Mouse (Mus musculus): ENCODE measurements around the gene Phrf1. TPM values are rescaled to one million over a fixed set of nuclear protein-coding genes. Genes with fewer than 3 reads are reported as not detected.

Gene Phrf1
- polyA plus RNA-seq, 1 experiment from 2014 or later: 96.1 TPM

GRCm38 (mm10) chr7:141294479-141294878 lies 65.9 kb downstream of the Phrf1 start:
- peaks cover 7% of the 10 kb centered on the region; the same call in 1 of the 2 replicates for H3K36me3 ChIP-seq (ENCODE audit: control insufficient read depth, insufficient read depth)
- peak overlapping the region; percentile 62 for H3K4me2 ChIP-seq (ENCODE audit: low read length)
- 6% methylated on average over 22 of the region's 22 CpGs for WGBS
- H3K9me3 ChIP-seq (ENCODE audit: control insufficient read depth, low read length): no peaks in the 10 kb centered on the region
- peaks cover 20% of the 10 kb centered on the region for H3K4me1 ChIP-seq (replicated peaks; ENCODE audit: control insufficient read depth, insufficient read depth, low read length)
- H3K4me3 ChIP-seq (replicated peaks; ENCODE audit: low read length): peak overlapping the region; percentile 38; the same call in 1 of the 2 replicates
- no peak overlapping the region for H3K27ac ChIP-seq (ENCODE audit: low read length)
- peaks cover 35% of the 10 kb centered on the region for H3K27me3 ChIP-seq (replicated peaks; ENCODE audit: control insufficient read depth, insufficient read depth, low read length)
- no peak overlapping the region; the same call in 1 of the 2 replicates for H3K9ac ChIP-seq (replicated peaks; ENCODE audit: low read depth, low read length)
- no peak for ATAC-seq

GRCm38 (mm10) chr7:141297926-141298650 lies 69.5 kb downstream of the Phrf1 start:
- H3K9me3 ChIP-seq (ENCODE audit: control insufficient read depth, low read length): no peaks in the 10 kb centered on the region

DNA sequence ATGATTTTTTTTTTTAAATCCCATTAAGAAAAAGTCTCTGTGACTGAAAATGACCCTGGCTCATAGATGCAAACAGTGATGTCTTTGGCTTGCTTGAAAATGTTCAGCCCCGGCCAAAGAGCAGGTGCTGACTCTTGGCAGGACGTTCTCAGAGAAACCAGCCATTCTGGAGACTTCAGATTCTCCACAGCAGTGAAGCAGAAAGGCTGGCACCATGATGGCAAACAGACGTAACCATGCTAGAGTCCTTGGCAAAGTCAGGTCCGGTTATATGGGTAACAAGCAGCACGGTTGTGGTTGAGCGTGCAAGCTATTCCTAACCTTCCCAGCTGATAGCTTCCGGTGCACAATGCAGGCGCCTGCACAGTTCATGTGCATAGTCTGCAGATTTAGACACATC lies 70.6 kb downstream of the Phrf1 start:
- H3K36me3 ChIP-seq (ENCODE audit: control insufficient read depth, insufficient read depth): peaks cover 32% of the 10 kb centered on the region
- 95% methylated on average over 8 of the region's 8 CpGs for WGBS

More at GRCm38 (mm10) chr7:141297926-141298650, 69.5 kb downstream of the Phrf1 start:
- H3K4me2 ChIP-seq (ENCODE audit: low read length): no peak overlapping the region
- peaks cover 24% of the 10 kb centered on the region for H3K27me3 ChIP-seq (replicated peaks; ENCODE audit: control insufficient read depth, insufficient read depth, low read length)
- H3K4me3 ChIP-seq (replicated peaks; ENCODE audit: low read length): no peak overlapping the region
- no peak for ATAC-seq
- H3K4me1 ChIP-seq (replicated peaks; ENCODE audit: control insufficient read depth, insufficient read depth, low read length): peaks cover 12% of the 10 kb centered on the region
- 90% methylated on average over 3 of the region's 3 CpGs for WGBS
- H3K9ac ChIP-seq (replicated peaks; ENCODE audit: low read depth, low read length): no peak overlapping the region
- peaks cover 25% of the 10 kb centered on the region for H3K36me3 ChIP-seq (ENCODE audit: control insufficient read depth, insufficient read depth)
- H3K27ac ChIP-seq (ENCODE audit: low read length): no peak overlapping the region

GRCm38 (mm10) chr7:141301386-141301785 lies 72.8 kb downstream of the Phrf1 start:
- Histone ChIP-seq H3K36me3 (ENCODE audit: control insufficient read depth, insufficient read depth) (peaks cover 44% of the 10 kb centered on the region), H3K4me3 (replicated peaks; ENCODE audit: low read length) (no peak overlapping the region), H3K27me3 (replicated peaks; ENCODE audit: control insufficient read depth, insufficient read depth, low read length) (no peaks in the 10 kb centered on the region), H3K4me2 (ENCODE audit: low read length) (no peak overlapping the region), H3K27ac (ENCODE audit: low read length) (no peak overlapping the region), H3K9ac (replicated peaks; ENCODE audit: low read depth, low read length) (no peak overlapping the region), H3K9me3 (ENCODE audit: control insufficient read depth, low read length) (no peaks in the 10 kb centered on the region), H3K4me1 (replicated peaks; ENCODE audit: control insufficient read depth, insufficient read depth, low read length) (no peaks in the 10 kb centered on the region)
- ATAC-seq: no peak
- WGBS: 98% methylated on average over 9 of the region's 9 CpGs

More for the DNA sequence above, 70.6 kb downstream of the Phrf1 start:
- Histone ChIP-seq H3K27ac (ENCODE audit: low read length) (no peak overlapping the region), H3K4me2 (ENCODE audit: low read length) (no peak overlapping the region), H3K4me1 (replicated peaks; ENCODE audit: control insufficient read depth, insufficient read depth, low read length) (peaks cover 5% of the 10 kb centered on the region), H3K9me3 (ENCODE audit: control insufficient read depth, low read length) (no peaks in the 10 kb centered on the region), H3K4me3 (replicated peaks; ENCODE audit: low read length) (no peak overlapping the region), H3K27me3 (replicated peaks; ENCODE audit: control insufficient read depth, insufficient read depth, low read length) (peaks cover 15% of the 10 kb centered on the region), H3K9ac (replicated peaks; ENCODE audit: low read depth, low read length) (no peak overlapping the region)
- no peak for ATAC-seq

DNA sequence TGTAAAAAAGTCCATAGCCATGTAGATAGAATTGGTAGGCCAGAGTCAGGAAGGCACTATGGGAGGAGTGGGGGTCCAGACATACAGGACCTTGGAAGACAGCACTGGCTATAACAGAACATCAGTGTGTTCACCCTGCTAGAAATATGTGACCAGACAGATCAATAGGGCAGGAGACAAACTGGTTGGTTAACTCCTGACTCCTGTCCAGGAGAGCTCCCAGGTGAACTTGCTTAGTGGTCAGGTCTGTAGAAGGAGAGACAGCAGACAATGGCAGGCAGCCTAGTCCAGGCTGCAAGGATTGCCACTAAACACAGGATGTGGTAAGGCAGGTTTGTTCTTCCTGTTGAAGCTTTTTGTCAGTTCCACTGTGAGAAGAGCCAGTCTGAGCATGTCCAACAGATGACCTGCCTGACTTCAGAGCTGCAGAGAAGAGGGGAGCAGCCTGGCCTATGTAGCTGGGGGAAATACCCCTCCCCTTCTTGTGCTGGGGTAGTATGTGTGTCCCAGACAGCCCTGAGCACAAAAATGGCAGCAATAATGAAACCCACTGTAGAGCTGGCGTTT lies 74.2 kb downstream of the Phrf1 start:
- H3K36me3 ChIP-seq (ENCODE audit: control insufficient read depth, insufficient read depth): peaks cover 43% of the 10 kb centered on the region

DNA sequence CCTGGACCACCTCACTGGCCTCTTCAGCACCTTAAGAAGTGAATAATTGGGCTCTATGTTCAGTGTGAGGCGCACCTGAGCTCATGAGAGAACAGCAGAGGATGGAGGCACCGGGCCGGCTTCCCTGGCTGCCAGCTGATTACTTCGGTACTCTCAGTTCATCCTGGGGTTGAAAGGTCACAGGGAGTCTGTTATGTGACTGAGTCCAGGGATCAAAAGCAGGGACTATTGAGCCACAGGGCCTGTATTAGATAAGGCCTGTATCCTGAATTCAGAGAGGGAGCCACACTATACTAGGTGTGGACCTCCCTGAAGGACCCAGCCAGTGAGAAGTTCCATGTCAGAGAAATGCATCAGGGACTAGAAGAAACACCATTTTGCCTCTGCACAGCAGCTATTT lies 76.0 kb downstream of the Phrf1 start:
- H3K4me2 ChIP-seq (ENCODE audit: low read length): no peak overlapping the region
- no peak overlapping the region for H3K9ac ChIP-seq (replicated peaks; ENCODE audit: low read depth, low read length)
- H3K9me3 ChIP-seq (ENCODE audit: control insufficient read depth, low read length): no peaks in the 10 kb centered on the region
- WGBS: 94% methylated on average over 4 of the region's 4 CpGs
- ATAC-seq: no peak
- no peak overlapping the region for H3K27ac ChIP-seq (ENCODE audit: low read length)
- no peaks in the 10 kb centered on the region for H3K4me1 ChIP-seq (replicated peaks; ENCODE audit: control insufficient read depth, insufficient read depth, low read length)
- no peaks in the 10 kb centered on the region for H3K27me3 ChIP-seq (replicated peaks; ENCODE audit: control insufficient read depth, insufficient read depth, low read length)
- no peak overlapping the region for H3K4me3 ChIP-seq (replicated peaks; ENCODE audit: low read length)
- H3K36me3 ChIP-seq (ENCODE audit: control insufficient read depth, insufficient read depth): peaks cover 53% of the 10 kb centered on the region

More for the DNA sequence above, 74.2 kb downstream of the Phrf1 start:
- Histone ChIP-seq H3K4me2 (ENCODE audit: low read length) (no peak overlapping the region), H3K4me1 (replicated peaks; ENCODE audit: control insufficient read depth, insufficient read depth, low read length) (no peaks in the 10 kb centered on the region), H3K4me3 (replicated peaks; ENCODE audit: low read length) (no peak overlapping the region), H3K27me3 (replicated peaks; ENCODE audit: control insufficient read depth, insufficient read depth, low read length) (no peaks in the 10 kb centered on the region), H3K9me3 (ENCODE audit: control insufficient read depth, low read length) (no peaks in the 10 kb centered on the region), H3K9ac (replicated peaks; ENCODE audit: low read depth, low read length) (no peak overlapping the region), H3K27ac (ENCODE audit: low read length) (no peak overlapping the region)
- WGBS: 80% methylated on average over 1 of the region's 1 CpGs
- no peak for ATAC-seq

MicroRNAs encoded within 50 kb of the gene (microRNA counts, 519-probe panel; counts per million panel counts)
- 2,639 counts per million, percentile 67 among the panel's probes with 10 or more counts for microRNA mmu-miR-210

Small RNA genes within 50 kb of the gene (microRNA-seq; reads per million reads assigned to microRNA genes)
- 279 reads per million, percentile 67 among the genes with 10 or more reads in this experiment for gene Mir210

Other genes with a start within 250 kb of the Phrf1 start
- 21.0 and 26.1 TPM in 2 replicates for gene Ifitm3, start 218.0 kb upstream of the Phrf1 start, polyA plus RNA-seq (2015; fragmentation: Nextera tagmentation; extraction: Ambion mirVana)
- gene Ifitm6, start 210.9 kb upstream of the Phrf1 start, polyA plus RNA-seq (2015; fragmentation: Nextera tagmentation; extraction: Ambion mirVana): 0.40 and 0.57 TPM in 2 replicates
- gene Gm17387, start 199.7 kb upstream of the Phrf1 start, polyA plus RNA-seq (2015; fragmentation: Nextera tagmentation; extraction: Ambion mirVana): not detected in 2 replicates
- gene B4galnt4, start 167.7 kb upstream of the Phrf1 start, polyA plus RNA-seq (2015; fragmentation: Nextera tagmentation; extraction: Ambion mirVana): 45.4 and 53.0 TPM in 2 replicates
- gene Pkp3, start 150.6 kb upstream of the Phrf1 start, polyA plus RNA-seq (2015; fragmentation: Nextera tagmentation; extraction: Ambion mirVana): 0.17 TPM in 1 of 2 replicates, not detected in the other
- gene Sigirr, start 128.2 kb upstream of the Phrf1 start, polyA plus RNA-seq (2015; fragmentation: Nextera tagmentation; extraction: Ambion mirVana): 2.1 TPM in 2 replicates
- gene Ano9, start 111.0 kb upstream of the Phrf1 start, polyA plus RNA-seq (2015; fragmentation: Nextera tagmentation; extraction: Ambion mirVana): 0.21 and 0.22 TPM in 2 replicates
- gene Ptdss2, start 106.4 kb upstream of the Phrf1 start, polyA plus RNA-seq (2015; fragmentation: Nextera tagmentation; extraction: Ambion mirVana): 74.9 and 78.9 TPM in 2 replicates
- 41.0 and 45.7 TPM in 2 replicates for gene Rnh1, start 55.9 kb upstream of the Phrf1 start, polyA plus RNA-seq (2015; fragmentation: Nextera tagmentation; extraction: Ambion mirVana)
- 105 and 113 TPM in 2 replicates for gene Hras, start 34.8 kb upstream of the Phrf1 start, polyA plus RNA-seq (2015; fragmentation: Nextera tagmentation; extraction: Ambion mirVana)
- 10.0 and 13.9 TPM in 2 replicates for gene Lrrc56, start 34.6 kb upstream of the Phrf1 start, polyA plus RNA-seq (2015; fragmentation: Nextera tagmentation; extraction: Ambion mirVana)
- 0.76 and 1.2 TPM in 2 replicates for gene Lmntd2, start 14.7 kb upstream of the Phrf1 start, polyA plus RNA-seq (2015; fragmentation: Nextera tagmentation; extraction: Ambion mirVana)
- 22.9 and 23.6 TPM in 2 replicates for gene Rassf7, start 12.9 kb upstream of the Phrf1 start, polyA plus RNA-seq (2015; fragmentation: Nextera tagmentation; extraction: Ambion mirVana)
- 0.76 and 1.9 TPM in 2 replicates for gene Irf7, start 37.7 kb downstream of the Phrf1 start, polyA plus RNA-seq (2015; fragmentation: Nextera tagmentation; extraction: Ambion mirVana)
- not detected in 2 replicates for gene Cdhr5, start 48.0 kb downstream of the Phrf1 start, polyA plus RNA-seq (2015; fragmentation: Nextera tagmentation; extraction: Ambion mirVana)
- gene Sct, start 50.3 kb downstream of the Phrf1 start, polyA plus RNA-seq (2015; fragmentation: Nextera tagmentation; extraction: Ambion mirVana): 0.55 and 2.0 TPM in 2 replicates
- gene Drd4, start 63.2 kb downstream of the Phrf1 start, polyA plus RNA-seq (2015; fragmentation: Nextera tagmentation; extraction: Ambion mirVana): 0.47 and 0.52 TPM in 2 replicates
- gene Deaf1, start 98.9 kb downstream of the Phrf1 start, polyA plus RNA-seq (2015; fragmentation: Nextera tagmentation; extraction: Ambion mirVana): 144 and 164 TPM in 2 replicates
- 53.6 and 62.2 TPM in 2 replicates for gene Tmem80, start 99.0 kb downstream of the Phrf1 start, polyA plus RNA-seq (2015; fragmentation: Nextera tagmentation; extraction: Ambion mirVana)
- 0.67 and 0.93 TPM in 2 replicates for gene Eps8l2, start 110.1 kb downstream of the Phrf1 start, polyA plus RNA-seq (2015; fragmentation: Nextera tagmentation; extraction: Ambion mirVana)
- gene Taldo1, start 163.4 kb downstream of the Phrf1 start, polyA plus RNA-seq (2015; fragmentation: Nextera tagmentation; extraction: Ambion mirVana): 342 and 375 TPM in 2 replicates
- gene Gatd1, start 185.4 kb downstream of the Phrf1 start, polyA plus RNA-seq (2015; fragmentation: Nextera tagmentation; extraction: Ambion mirVana): 56.4 and 65.9 TPM in 2 replicates
- gene Cend1, start 200.7 kb downstream of the Phrf1 start, polyA plus RNA-seq (2015; fragmentation: Nextera tagmentation; extraction: Ambion mirVana): 52.4 and 70.3 TPM in 2 replicates
- 88.4 and 111 TPM in 2 replicates for gene Slc25a22, start 209.1 kb downstream of the Phrf1 start, polyA plus RNA-seq (2015; fragmentation: Nextera tagmentation; extraction: Ambion mirVana)
- 7.9 and 9.9 TPM in 2 replicates for gene Pidd1, start 215.2 kb downstream of the Phrf1 start, polyA plus RNA-seq (2015; fragmentation: Nextera tagmentation; extraction: Ambion mirVana)
- gene Rplp2, start 218.6 kb downstream of the Phrf1 start, polyA plus RNA-seq (2015; fragmentation: Nextera tagmentation; extraction: Ambion mirVana): 684 and 749 TPM in 2 replicates
- 20.5 and 23.2 TPM in 2 replicates for gene Pnpla2, start 226.4 kb downstream of the Phrf1 start, polyA plus RNA-seq (2015; fragmentation: Nextera tagmentation; extraction: Ambion mirVana)
- 5.2 and 5.3 TPM in 2 replicates for gene Cracr2b, start 232.3 kb downstream of the Phrf1 start, polyA plus RNA-seq (2015; fragmentation: Nextera tagmentation; extraction: Ambion mirVana)
- 20.8 TPM in 2 replicates for gene Cd151, start 238.6 kb downstream of the Phrf1 start, polyA plus RNA-seq (2015; fragmentation: Nextera tagmentation; extraction: Ambion mirVana)
- 60.7 and 61.9 TPM in 2 replicates for gene Polr2l, start 246.3 kb downstream of the Phrf1 start, polyA plus RNA-seq (2015; fragmentation: Nextera tagmentation; extraction: Ambion mirVana)
- gene Tspan4, start 246.5 kb downstream of the Phrf1 start, polyA plus RNA-seq (2015; fragmentation: Nextera tagmentation; extraction: Ambion mirVana): 29.8 and 31.8 TPM in 2 replicates

All from forebrain, embryonic 16.5 days (tissue).